9 mouse cellular contexts compared by ENCODE assay signal in genomic region chr6:28706976-28707592, GRCm38 (mm10).
DNase-seq lines count a peak whose midpoint lies in the region; ATAC-seq lines count a peak whose summit lies in the region.
"Had no signal": no experiment of that assay in that cellular context is flagged by ENCODE, and none has a peak within 500 bp of the region (broad histone marks: within the 10 kb centered on the region; RNA-seq: fewer than 3 reads in every experiment).

No protein-coding gene starts in this region.

- ATAC-seq in hindbrain, embryonic 12.5 days (ENCODE audit: low FRiP score) = no peak
- ATAC-seq in hindbrain, embryonic 13.5 days (ENCODE audit: low FRiP score) = no peak
- peak; percentile 88 for ATAC-seq in liver, embryonic 11.5 days (replicated peaks; ENCODE audit: low FRiP score)

- H3K36me3 ChIP-seq in hindbrain, embryonic 12.5 days = no peaks in the 10 kb centered on the region
- H3K36me3 ChIP-seq in hindbrain, embryonic 13.5 days = no peaks in the 10 kb centered on the region
- H3K36me3 ChIP-seq in liver, embryonic 11.5 days (ENCODE audit: control insufficient read depth, insufficient read depth, low read length) = no peaks in the 10 kb centered on the region; the same call in 1 of the 2 replicates

- H3K4me2 ChIP-seq in hindbrain, embryonic 12.5 days (replicated peaks) = no peak overlapping the region
- no peak overlapping the region for H3K4me2 ChIP-seq in hindbrain, embryonic 13.5 days
- H3K4me2 ChIP-seq in liver, embryonic 11.5 days = no peak overlapping the region

- H3K27me3 ChIP-seq in hindbrain, embryonic 12.5 days = no peaks in the 10 kb centered on the region
- no peaks in the 10 kb centered on the region for H3K27me3 ChIP-seq in hindbrain, embryonic 13.5 days
- H3K27me3 ChIP-seq in liver, embryonic 11.5 days (replicated peaks; ENCODE audit: control insufficient read depth, insufficient read depth, low read length) = no peaks in the 10 kb centered on the region
- H3K27me3 ChIP-seq: CH12.LX had no signal

- H3K4me3 ChIP-seq in hindbrain, embryonic 12.5 days = no peak overlapping the region
- H3K4me3 ChIP-seq in hindbrain, embryonic 13.5 days = no peak overlapping the region
- H3K4me3 ChIP-seq in liver, embryonic 11.5 days (ENCODE audit: low read depth, low read length) = no peak overlapping the region

- DNase-seq in c-Kit-negative CD71-positive TER-119-positive erythroid progenitor cells, embryonic 14.5 days (ENCODE audit: low read depth, low spot score) = peak; percentile 32
- DNase-seq in cerebellum, postnatal 36 days = peak; percentile 13 to 21
- DNase-seq in liver, embryonic 11.5 days (ENCODE audit: low spot score) = no peak
- DNase-seq in right cerebral cortex, adult 18-20 months = no peak
- no peak for DNase-seq in kidney, adult 8-10 months
- DNase-seq in adrenal gland, postnatal 14 days = no peak

- 89% methylated on average over 12 of the region's 12 CpGs for WGBS in hindbrain, embryonic 12.5 days
- WGBS in hindbrain, embryonic 13.5 days = 86% methylated on average over 12 of the region's 12 CpGs
- WGBS in liver, embryonic 11.5 days = 52% methylated on average over 12 of the region's 12 CpGs

- no peak overlapping the region for H3K9ac ChIP-seq in hindbrain, embryonic 12.5 days
- H3K9ac ChIP-seq in hindbrain, embryonic 13.5 days = no peak overlapping the region
- H3K9ac ChIP-seq in liver, embryonic 11.5 days (ENCODE audit: low read depth, low read length) = no peak overlapping the region

- H3K4me1 ChIP-seq in hindbrain, embryonic 12.5 days = peaks cover 14% of the 10 kb centered on the region; the same call in 1 of the 2 replicates
- H3K4me1 ChIP-seq in hindbrain, embryonic 13.5 days (replicated peaks) = peaks cover 36% of the 10 kb centered on the region
- peaks cover 28% of the 10 kb centered on the region for H3K4me1 ChIP-seq in liver, embryonic 11.5 days (replicated peaks; ENCODE audit: control insufficient read depth, insufficient read depth, low read length)

- 0 out of 2 replicates have a peak overlapping the region, but pooled peaks have one; percentile 23 for H3K27ac ChIP-seq in hindbrain, embryonic 12.5 days
- H3K27ac ChIP-seq in hindbrain, embryonic 13.5 days = no peak overlapping the region
- H3K27ac ChIP-seq in liver, embryonic 11.5 days (ENCODE audit: low read depth, low read length) = peak overlapping the region; percentile 73

- H3K9me3 ChIP-seq in hindbrain, embryonic 12.5 days (replicated peaks) = peaks cover 3% of the 10 kb centered on the region; the same call in 1 of the 2 replicates
- no peaks in the 10 kb centered on the region for H3K9me3 ChIP-seq in hindbrain, embryonic 13.5 days
- no peaks in the 10 kb centered on the region for H3K9me3 ChIP-seq in liver, embryonic 11.5 days (ENCODE audit: control insufficient read depth, low read length)

Comparison
In these comparisons a context has a peak if more than half of its experiments do, and no peak if none do; other contexts are left out.
1. DNase-seq: peak in c-Kit-negative CD71-positive TER-119-positive erythroid progenitor cells, embryonic 14.5 days (single experiment) and cerebellum, postnatal 36 days (2 of 2); none in liver, embryonic 11.5 days (single experiment), right cerebral cortex, adult 18-20 months (single experiment), kidney, adult 8-10 months (0 of 2) and adrenal gland, postnatal 14 days (single experiment).